Mouse (Mus musculus) CH12.LX (cell line): ENCODE results near the gene Sowaha. TPM values are rescaled to one million over a fixed set of nuclear protein-coding genes. Genes with fewer than 3 reads are reported as not detected.
A peak's percentile ranks its signal among the peaks of the same experiment; 100 is the strongest.

Source experiments
- DNase-seq: peaks from one replicate; pipeline ENCODE4 v3.0.0-alpha.2; 2013; ENCODE audit errors: extremely low read depth
- H3K27ac ChIP-seq: 2 replicates; pipeline ENCODE4 v1.5.1; 2012; ENCODE audit warnings: low read depth, mild to moderate bottlenecking, control low read depth, moderate library complexity; ENCODE audit not compliant: insufficient read depth
- H3K27me3 ChIP-seq: replicated peaks from 2 replicates; pipeline ENCODE3; 2012; ENCODE audit warnings: inconsistent platforms
- H3K36me3 ChIP-seq, 2 experiments: replicated peaks in 1 of 2; 2 replicates each; pipeline versions ENCODE3 to v1.6.1; 2012; ENCODE audit warnings: inconsistent platforms in 1 of 2, low read length in 1 of 2, mild to moderate bottlenecking in 1 of 2, mixed read lengths in 1 of 2, moderate library complexity in 1 of 2; ENCODE audit not compliant: control insufficient read depth in 1 of 2, insufficient read depth in 1 of 2
- H3K4me1 ChIP-seq, 2 experiments: 2 replicates each; pipeline ENCODE4 v1.6.1; 2012; ENCODE audit warnings: inconsistent platforms in 1 of 2, moderate library complexity in 1 of 2; ENCODE audit not compliant: insufficient read depth in 2 of 2, control insufficient read depth in 1 of 2
- H3K4me2 ChIP-seq: 2 replicates; pipeline ENCODE4 v1.6.1; 2012; ENCODE audit warnings: low read depth, mild to moderate bottlenecking, control low read depth; ENCODE audit not compliant: poor library complexity, insufficient read depth, severe bottlenecking
- H3K4me3 ChIP-seq, 3 experiments: fragments of 150-350 bp in 1 of 3; sonication (generic) in 1 of 3; replicated peaks in 1 of 3; 2 replicates each; pipeline versions ENCODE3 to v1.5.1; 2011 to 2012; ENCODE audit warnings: low read depth in 2 of 3, low read length in 2 of 3, mild to moderate bottlenecking in 2 of 3, moderate library complexity in 2 of 3, control low read depth in 1 of 3, improper control_type of control experiment in 1 of 3, inconsistent platforms in 1 of 3, mixed read lengths in 1 of 3; ENCODE audit not compliant: poor library complexity in 1 of 3
- H3K79me2 ChIP-seq: replicated peaks from 2 replicates; pipeline ENCODE4 v1.6.1; 2012; ENCODE audit warnings: mild to moderate bottlenecking, moderate library complexity; ENCODE audit not compliant: control insufficient read depth, poor library complexity, insufficient read depth, severe bottlenecking; ENCODE audit errors: extremely low read depth
- H3K9ac ChIP-seq: 2 replicates; pipeline ENCODE4 v1.6.1; 2012; ENCODE audit warnings: low read depth, mild to moderate bottlenecking, control low read depth, moderate library complexity; ENCODE audit not compliant: insufficient read depth
- H3K9me3 ChIP-seq: replicated peaks from 2 replicates; pipeline ENCODE3; 2012; ENCODE audit warnings: low read length, inconsistent platforms, mixed read lengths
- BHLHE40 ChIP-seq: IDR thresholded peaks from 2 replicates; pipeline ENCODE4 v1.6.1; 2011; ENCODE audit warnings: mild to moderate bottlenecking, low read depth, low read length, improper control_type of control experiment
- CHD2 ChIP-seq: IDR thresholded peaks from 2 replicates; pipeline ENCODE4 v1.6.1; 2011; ENCODE audit warnings: low read length, improper control_type of control experiment
- CTCF ChIP-seq, 2 experiments: IDR thresholded peaks in 1 of 2; conservative IDR thresholded peaks in 1 of 2; 2 replicates each; pipeline ENCODE4 v1.5.1; 2011 to 2012; ENCODE audit warnings: low read depth in 2 of 2, low read length in 2 of 2, improper control_type of control experiment in 1 of 2, inconsistent platforms in 1 of 2, mild to moderate bottlenecking in 1 of 2, moderate library complexity in 1 of 2
- EP300 ChIP-seq: IDR thresholded peaks from 2 replicates; pipeline ENCODE4 v1.6.1; 2011; ENCODE audit warnings: low read length, improper control_type of control experiment
- GABPA ChIP-seq: IDR thresholded peaks from 2 replicates; pipeline ENCODE4 v1.6.1; 2012; ENCODE audit warnings: low read depth, low read length, improper control_type of control experiment, inconsistent platforms; ENCODE audit not compliant: insufficient replicate concordance
- HCFC1 ChIP-seq: IDR thresholded peaks from 2 replicates; pipeline ENCODE4 v1.6.1; 2012; ENCODE audit warnings: low read depth, mild to moderate bottlenecking, inconsistent platforms, low read length, improper control_type of control experiment
- MAX ChIP-seq: IDR thresholded peaks from 2 replicates; pipeline ENCODE4 v1.6.1; 2011; ENCODE audit warnings: low read length, improper control_type of control experiment
- MYC ChIP-seq: IDR thresholded peaks from 2 replicates; pipeline ENCODE4 v1.6.1; 2011; ENCODE audit warnings: low read depth, mild to moderate bottlenecking, improper control_type of control experiment, low read length
- NELFE ChIP-seq: IDR thresholded peaks from 2 replicates; pipeline ENCODE4 v1.6.1; 2011; ENCODE audit warnings: low read depth, low read length, improper control_type of control experiment
- NRF1 ChIP-seq: IDR thresholded peaks from 2 replicates; pipeline ENCODE4 v1.6.1; 2014; ENCODE audit warnings: low read depth, mild to moderate bottlenecking, inconsistent platforms, low read length, improper control_type of control experiment, moderate library complexity
- PAX5 ChIP-seq: IDR thresholded peaks from 2 replicates; pipeline ENCODE4 v1.6.1; 2012; ENCODE audit warnings: low read length, inconsistent platforms, mixed read lengths
- POLR2A ChIP-seq: IDR thresholded peaks from 2 replicates; pipeline ENCODE4 v1.6.1; 2011; ENCODE audit warnings: low read depth, mild to moderate bottlenecking, improper control_type of control experiment, low read length
- RAD21 ChIP-seq: IDR thresholded peaks from 2 replicates; pipeline ENCODE4 v1.6.1; 2011; ENCODE audit warnings: low read depth, mild to moderate bottlenecking, low read length, improper control_type of control experiment, moderate library complexity
- RCOR1 ChIP-seq: conservative IDR thresholded peaks from 2 replicates; pipeline ENCODE4 v1.6.1; 2012; ENCODE audit warnings: low read depth, mild to moderate bottlenecking, inconsistent platforms, low read length, improper control_type of control experiment
- SMC3 ChIP-seq: IDR thresholded peaks from 2 replicates; pipeline ENCODE4 v1.6.1; 2011; ENCODE audit warnings: low read depth, low read length, improper control_type of control experiment
- USF2 ChIP-seq: conservative IDR thresholded peaks from 2 replicates; pipeline ENCODE4 v1.6.1; 2011; ENCODE audit warnings: low read depth, low read length, improper control_type of control experiment
- ZC3H11A ChIP-seq: IDR thresholded peaks from 2 replicates; pipeline ENCODE4 v1.6.1; 2012; ENCODE audit warnings: low read depth, mild to moderate bottlenecking, inconsistent platforms, low read length, improper control_type of control experiment
- dilution Hi-C: fragments of 300-500 bp; cut with MboI; formaldehyde crosslinking; loops from 2 replicates; pipeline ENCODE4 v1.14.3; 2020; ENCODE audit warnings: low sequenced_read_pairs; ENCODE audit not compliant: extremely low pct_unique_long_range_greater_than_20kb, extremely low pct_ligation_motif_present
- in situ Hi-C: fragments of 300-500 bp; cut with MboI; formaldehyde crosslinking; loops from 3 replicates; pipeline ENCODE4 v1.14.3; 2019; ENCODE audit warnings: low sequenced_read_pairs, low pct_ligation_motif_present, low pct_unique_long_range_greater_than_20kb, mixed read lengths
- polyA plus RNA-seq: library from polyadenylated mRNA; unstranded; fragments of >175 nt; gene quantifications from 2 replicates; pipeline ENCODE4 v1.2.1, GENCODE M21; 2012; ENCODE audit warnings: low read depth; ENCODE audit not compliant: insufficient read length
- total RNA-seq, 2 experiments: library from RNA; depleted of rRNA; stranded (reverse); fragments of 300-350 nt in 1 of 2; fragments of >200 nt in 1 of 2; gene quantifications; 2 replicates each; pipeline ENCODE4 v1.2.3; 2012 to 2014

Gene Sowaha
- total and polyA plus RNA-seq, 3 experiments: not detected

GRCm38 (mm10) chr11:53504376-53504775 is 24.3 kb upstream of the Sowaha start:
- no peak for DNase-seq
- dilution Hi-C loops (no loop called here), in situ Hi-C loops (no loop called here)
- no peaks in the 10 kb centered on the region for H3K36me3 ChIP-seq
- no peak overlapping the region for H3K27ac ChIP-seq
- H3K27me3 ChIP-seq: no peaks in the 10 kb centered on the region
- no peak overlapping the region for H3K4me2 ChIP-seq
- 0 out of 2 replicates have a peak, but pooled peaks have one; percentile 14 for TF ChIP-seq NRF1
- TF ChIP-seq POLR2A: no peak
- TF ChIP-seq, all 38 proteins: peak for 1
- H3K9ac ChIP-seq: no peak overlapping the region
- no peaks in the 10 kb centered on the region for H3K79me2 ChIP-seq
- H3K9me3 ChIP-seq: no peaks in the 10 kb centered on the region
- H3K4me1 ChIP-seq: peaks cover 36 to 72% of the 10 kb centered on the region in 2 experiments
- H3K4me3 ChIP-seq: no peak overlapping the region

DNA sequence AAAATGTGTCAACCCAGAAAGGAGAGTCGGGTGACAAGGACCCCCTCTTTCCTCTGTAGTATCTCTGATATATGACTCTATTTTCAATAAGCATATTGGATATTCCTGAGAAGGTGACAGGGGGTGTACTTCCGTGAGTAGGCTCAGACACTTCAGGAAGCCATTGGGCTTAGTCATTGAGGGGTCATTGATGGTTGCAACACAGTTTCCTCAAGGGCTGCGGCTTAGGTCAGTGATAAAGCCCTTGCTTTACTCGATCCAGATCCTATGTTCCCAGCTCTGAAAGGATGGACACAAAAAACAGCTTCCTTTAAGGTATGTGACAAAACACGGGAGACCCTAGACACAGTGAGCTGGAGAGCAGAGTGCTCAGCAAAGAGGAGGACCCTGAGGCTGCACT is 23.7 kb upstream of the Sowaha start:
- Histone ChIP-seq H3K4me3 (no peak overlapping the region), H3K4me1 (peaks cover 36 to 67% of the 10 kb centered on the region in 2 experiments)
- TF ChIP-seq ZC3H11A (no peak), USF2 (no peak), GABPA (no peak), EP300 (no peak), POLR2A (no peak), HCFC1 (no peak), PAX5 (no peak), MYC (no peak)
- TF ChIP-seq, all 38 proteins: peak for 0
- no peak for DNase-seq
- dilution Hi-C loops: no loop called here
- in situ Hi-C loops: no loop called here
- H3K79me2 ChIP-seq: no peaks in the 10 kb centered on the region
- H3K36me3 ChIP-seq: no peaks in the 10 kb centered on the region
- H3K27me3 ChIP-seq: no peaks in the 10 kb centered on the region
- H3K9ac ChIP-seq: no peak overlapping the region
- H3K27ac ChIP-seq: no peak overlapping the region
- no peak overlapping the region for H3K4me2 ChIP-seq
- no peaks in the 10 kb centered on the region for H3K9me3 ChIP-seq

GRCm38 (mm10) chr11:53502039-53502765 is 22.1 kb upstream of the Sowaha start:
- no peak overlapping the region for H3K4me2 ChIP-seq
- no peak overlapping the region for H3K4me3 ChIP-seq
- dilution Hi-C loops: no loop called here
- in situ Hi-C loops: no loop called here
- H3K79me2 ChIP-seq: no peaks in the 10 kb centered on the region
- DNase-seq: no peak
- H3K9ac ChIP-seq: no peak overlapping the region
- H3K9me3 ChIP-seq: no peaks in the 10 kb centered on the region
- H3K4me1 ChIP-seq: peaks cover 23 to 61% of the 10 kb centered on the region in 2 experiments
- TF ChIP-seq NELFE: no peak
- peak; percentile 94 for TF ChIP-seq BHLHE40
- TF ChIP-seq MYC: peak; percentile 48; the same call in 1 of the 2 replicates
- 0 out of 2 replicates have a peak, but pooled peaks have one; percentile 24 for TF ChIP-seq MAX
- no peak for TF ChIP-seq EP300
- peak; percentile 45 for TF ChIP-seq SMC3
- TF ChIP-seq CTCF (conservative IDR thresholded peaks at IDR 0.05 in 1 of 2, IDR thresholded peaks at IDR 0.05 in 1 of 2; ENCODE audit: low read depth in 2 of 2, low read length in 2 of 2): peak in 1 of 2 experiments; percentile 59; a peak in 2 of 4 replicates
- no peak for TF ChIP-seq RCOR1
- TF ChIP-seq CHD2: peak; percentile 78; the same call in 1 of the 2 replicates
- TF ChIP-seq RAD21: peak; percentile 55
- TF ChIP-seq, all 38 proteins: peak for 7
- no peaks in the 10 kb centered on the region for H3K27me3 ChIP-seq
- H3K27ac ChIP-seq: no peak overlapping the region
- no peaks in the 10 kb centered on the region for H3K36me3 ChIP-seq
